In genomic region chr10:60109989-60110388, GRCm38 (mm10) we compare ENCODE assay signal across 20 mouse cellular contexts. TPM values are rescaled to one million over a fixed set of nuclear protein-coding genes. Genes with fewer than 3 reads are reported as not detected.
A peak's percentile ranks its signal among the peaks of the same experiment; 100 is the strongest.
DNase-seq lines count a peak whose midpoint lies in the region; ATAC-seq lines count a peak whose summit lies in the region.
"Had no signal": no experiment of that assay in that cellular context is flagged by ENCODE, and none has a peak within 500 bp of the region (broad histone marks: within the 10 kb centered on the region; RNA-seq: fewer than 3 reads in every experiment).

No protein-coding gene starts in this region.

- H3K9me3 ChIP-seq in hindbrain, embryonic 14.5 days (ENCODE audit: control insufficient read depth, low read length), result no peaks in the 10 kb centered on the region
- no peaks in the 10 kb centered on the region for H3K9me3 ChIP-seq in hindbrain, embryonic 12.5 days (replicated peaks)
- H3K9me3 ChIP-seq in neural tube, embryonic 12.5 days, result no peaks in the 10 kb centered on the region
- H3K9me3 ChIP-seq: G1E; heart, embryonic 12.5 days; intestine, embryonic 15.5 days; limb, embryonic 12.5 days; liver, embryonic 13.5 days; lung, embryonic 15.5 days; stomach, embryonic 15.5 days had no signal

- 64% methylated on average over 8 of the region's 8 CpGs for WGBS in hindbrain, embryonic 14.5 days
- 80% methylated on average over 8 of the region's 8 CpGs for WGBS in hindbrain, embryonic 12.5 days
- WGBS in neural tube, embryonic 12.5 days, result 78% methylated on average over 8 of the region's 8 CpGs

- peak overlapping the region; percentile 42; the same call in 1 of the 2 replicates for H3K9ac ChIP-seq in hindbrain, embryonic 14.5 days
- H3K9ac ChIP-seq in hindbrain, embryonic 12.5 days, result no peak overlapping the region
- H3K9ac ChIP-seq in neural tube, embryonic 12.5 days, result no peak overlapping the region
- H3K9ac ChIP-seq: heart, embryonic 12.5 days; intestine, embryonic 15.5 days; limb, embryonic 12.5 days; liver, embryonic 13.5 days; lung, embryonic 15.5 days; stomach, embryonic 15.5 days had no signal

- H3K4me1 ChIP-seq in hindbrain, embryonic 14.5 days (replicated peaks; ENCODE audit: control insufficient read depth, insufficient read depth, low read length), result peaks cover 38% of the 10 kb centered on the region
- H3K4me1 ChIP-seq in hindbrain, embryonic 12.5 days, result peaks cover 30% of the 10 kb centered on the region
- H3K4me1 ChIP-seq in neural tube, embryonic 12.5 days, result peaks cover 43% of the 10 kb centered on the region

- ATAC-seq in hindbrain, embryonic 14.5 days (ENCODE audit: low FRiP score), result no peak
- ATAC-seq in hindbrain, embryonic 12.5 days (ENCODE audit: low FRiP score), result no peak
- ATAC-seq in neural tube, embryonic 12.5 days (ENCODE audit: low FRiP score, low read depth), result no peak
- ATAC-seq in megakaryocyte progenitor cell, adult 5-6 weeks (replicated peaks; ENCODE audit: poor library complexity), result no peak
- ATAC-seq in activated CD4-positive, CD25-positive, alpha-beta regulatory T cell, adult 4 months, result no peak
- ATAC-seq: CD4-positive, CD25-positive, alpha-beta regulatory T cell, adult 4 months; forebrain, embryonic 14.5 days; intestine, embryonic 15.5 days had no signal

- H3K4me3 ChIP-seq in hindbrain, embryonic 14.5 days (replicated peaks; ENCODE audit: low read length), result peak overlapping the region; percentile 9; the same call in 1 of the 2 replicates
- H3K4me3 ChIP-seq in hindbrain, embryonic 12.5 days, result no peak overlapping the region
- H3K4me3 ChIP-seq in neural tube, embryonic 12.5 days, result no peak overlapping the region
- H3K4me3 ChIP-seq: heart, embryonic 12.5 days; intestine, embryonic 15.5 days; limb, embryonic 12.5 days; liver, embryonic 13.5 days; lung, embryonic 15.5 days; myocyte; stomach, embryonic 15.5 days had no signal

- H3K27ac ChIP-seq in hindbrain, embryonic 14.5 days, result peak overlapping the region; percentile 62; the same call in 1 of the 2 replicates
- H3K27ac ChIP-seq in hindbrain, embryonic 12.5 days, result no peak overlapping the region
- H3K27ac ChIP-seq in neural tube, embryonic 12.5 days, result no peak overlapping the region
- H3K27ac ChIP-seq: intestine, embryonic 15.5 days; limb, embryonic 12.5 days; liver, embryonic 13.5 days; lung, embryonic 15.5 days; stomach, embryonic 15.5 days had no signal

- H3K36me3 ChIP-seq in hindbrain, embryonic 14.5 days (replicated peaks; ENCODE audit: control insufficient read depth, insufficient read depth), result peaks cover 11% of the 10 kb centered on the region; the same call in 1 of the 2 replicates
- no peaks in the 10 kb centered on the region for H3K36me3 ChIP-seq in hindbrain, embryonic 12.5 days
- H3K36me3 ChIP-seq in neural tube, embryonic 12.5 days, result no peaks in the 10 kb centered on the region
- H3K36me3 ChIP-seq: G1E; heart, embryonic 12.5 days; intestine, embryonic 15.5 days; limb, embryonic 12.5 days; liver, embryonic 13.5 days; lung, embryonic 15.5 days; stomach, embryonic 15.5 days had no signal

- DNase-seq in cerebellum, adult 11-12 months, result peak; percentile 41
- DNase-seq in cerebellum, postnatal 4 days (ENCODE audit: low spot score in 2 of 2), result no peak
- no peak for DNase-seq in hindbrain, embryonic 14.5 days (ENCODE audit: low spot score)
- no peak for DNase-seq in neural tube, embryonic 10.5 days (ENCODE audit: extremely low spot score, low spot score)
- DNase-seq: adrenal gland, adult 2 months; liver, embryonic 13.5 days; thymus, postnatal 14 days had no signal

- peak overlapping the region; percentile 40 for H3K4me2 ChIP-seq in hindbrain, embryonic 14.5 days (replicated peaks)
- H3K4me2 ChIP-seq in hindbrain, embryonic 12.5 days (replicated peaks), result no peak overlapping the region
- H3K4me2 ChIP-seq in neural tube, embryonic 12.5 days (replicated peaks), result 0 out of 2 replicates have a peak overlapping the region, but pooled peaks have one; percentile 24
- H3K4me2 ChIP-seq: heart, embryonic 12.5 days; intestine, embryonic 15.5 days; limb, embryonic 12.5 days; liver, embryonic 13.5 days; lung, embryonic 15.5 days; stomach, embryonic 15.5 days had no signal

- no peaks in the 10 kb centered on the region for H3K27me3 ChIP-seq in hindbrain, embryonic 14.5 days (ENCODE audit: control insufficient read depth, insufficient read depth, low read length)
- H3K27me3 ChIP-seq in hindbrain, embryonic 12.5 days, result peaks cover 22% of the 10 kb centered on the region
- peaks cover 16% of the 10 kb centered on the region for H3K27me3 ChIP-seq in neural tube, embryonic 12.5 days (replicated peaks)

RNA-seq across cellular contexts. Expression of gene Spock2, which starts 4.0 kb away (rescaled TPM):
- 85.3 and 88.8 TPM in 2 replicates for polyA plus RNA-seq in hindbrain, embryonic 14.5 days (2014; fragmentation: Nextera tagmentation; extraction: Ambion mirVana)
- 35.4 and 38.6 TPM in 2 replicates for polyA plus RNA-seq in hindbrain, embryonic 12.5 days (2016; fragmentation: Nextera tagmentation; extraction: Ambion mirVana)
- polyA plus RNA-seq in neural tube, embryonic 12.5 days (2016; fragmentation: Nextera tagmentation; extraction: Ambion mirVana), result 68.8 and 74.6 TPM in 2 replicates
- total RNA-seq in megakaryocyte progenitor cell, adult 5-6 weeks (2015), result 0.02 TPM in 1 of 2 replicates, not detected in the other
- total RNA-seq in megakaryocyte progenitor cell, adult 5-6 weeks (2017), result not detected in 2 replicates
- 1 to 10 TPM; 3.9 to 5.3 TPM for polyA plus RNA-seq in activated CD4-positive, CD25-positive, alpha-beta regulatory T cell, adult 4 months (2017; shearing (Covaris generic))
- total RNA-seq: G1E had no signal
- polyA plus RNA-seq: G1E had no signal
